Mouse (Mus musculus): ENCODE results near the gene Ift46.

Ift46 gene

GRCm38 (mm10) chr9:44807141-44807540, 39.4 kb downstream of the Ift46 start:
- no peak for DNase-seq (ENCODE audit: low read depth in 2 of 2, low spot score in 2 of 2)

- DNase-seq (ENCODE audit: low read depth in 2 of 2, low spot score in 2 of 2) = no peak
Measured at GRCm38 (mm10) chr9:44807778-44808177, 40.1 kb downstream of the Ift46 start.

- DNase-seq (ENCODE audit: low read depth in 2 of 2, low spot score in 2 of 2) = no peak
Measured at GRCm38 (mm10) chr9:44810316-44810715, 42.6 kb downstream of the Ift46 start.

- DNase-seq (ENCODE audit: low read depth in 2 of 2, low spot score in 2 of 2) = no peak
Measured at GRCm38 (mm10) chr9:44814179-44814578, 46.5 kb downstream of the Ift46 start.

- no peak for DNase-seq (ENCODE audit: low read depth in 2 of 2, low spot score in 2 of 2)
Measured at GRCm38 (mm10) chr9:44817522-44817921, 49.8 kb downstream of the Ift46 start.

- DNase-seq (ENCODE audit: low read depth in 2 of 2, low spot score in 2 of 2) = no peak
Measured at GRCm38 (mm10) chr9:44819920-44820827, 52.5 kb downstream of the Ift46 start.

GRCm38 (mm10) chr9:44826660-44827059, 59.0 kb downstream of the Ift46 start:
- no peak for DNase-seq (ENCODE audit: low read depth in 2 of 2, low spot score in 2 of 2)

- DNase-seq (ENCODE audit: low read depth in 2 of 2, low spot score in 2 of 2) = no peak
Measured at GRCm38 (mm10) chr9:44828944-44829343, 61.2 kb downstream of the Ift46 start.

GRCm38 (mm10) chr9:44830506-44830905, 62.8 kb downstream of the Ift46 start:
- DNase-seq (ENCODE audit: low read depth in 2 of 2, low spot score in 2 of 2) = no peak

GRCm38 (mm10) chr9:44832356-44832755, 64.6 kb downstream of the Ift46 start:
- DNase-seq (ENCODE audit: low read depth in 2 of 2, low spot score in 2 of 2) = no peak

GRCm38 (mm10) chr9:44836439-44836838, 68.7 kb downstream of the Ift46 start:
- DNase-seq (ENCODE audit: low read depth in 2 of 2, low spot score in 2 of 2) = peak; percentile 68 to 78

GRCm38 (mm10) chr9:44841241-44841640, 73.5 kb downstream of the Ift46 start:
- DNase-seq (ENCODE audit: low read depth in 2 of 2, low spot score in 2 of 2) = peak; percentile 28 to 52

All from CD8-positive naive resting alpha-beta T cell, adult 2 months (primary cell).